32 mouse cellular contexts compared by ENCODE assay signal in the genomic region with DNA sequence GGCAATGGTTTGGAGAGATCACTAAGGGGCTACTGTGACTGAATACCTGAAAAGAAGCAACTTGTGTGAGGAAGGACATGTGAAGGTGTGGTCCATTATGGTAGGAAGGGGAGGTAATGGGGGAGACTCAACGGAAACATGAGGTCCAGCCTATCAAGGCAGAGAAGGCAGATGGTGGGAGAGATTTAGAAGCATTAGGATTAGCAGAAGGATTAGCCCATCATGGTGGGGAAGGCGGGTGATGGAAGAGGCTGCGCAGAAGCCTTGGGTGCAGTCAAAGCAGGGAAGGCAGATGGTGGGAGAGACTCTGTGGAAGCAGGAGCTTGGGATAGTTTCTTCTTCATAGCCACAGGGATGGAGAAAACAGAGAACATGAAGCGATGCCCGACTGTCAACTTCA.
"Had no signal": no experiment of that assay in that cellular context is flagged by ENCODE, and none has a peak within 500 bp of the region (broad histone marks: within the 10 kb centered on the region; RNA-seq: fewer than 3 reads in every experiment).

No protein-coding gene starts in this region.

- H3K4me2 ChIP-seq: limb, embryonic 12.5 days; limb, embryonic 13.5 days; limb, embryonic 15.5 days; liver, embryonic 11.5 days; liver, embryonic 12.5 days; liver, embryonic 13.5 days; liver, embryonic 15.5 days; lung, embryonic 14.5 days; lung, embryonic 15.5 days; midbrain, embryonic 11.5 days; midbrain, embryonic 12.5 days; midbrain, embryonic 13.5 days; midbrain, embryonic 15.5 days had no signal

- DNase-seq: left cerebral cortex, postnatal 4 days; liver; liver, embryonic 13.5 days; liver, postnatal 0 days; lung, adult 18-20 months; lung, adult 2 months; lung, embryonic 14.5 days; lung, postnatal 10 days; lung, postnatal 14 days; lung, postnatal 36 days; lung, postnatal 4 days; midbrain, embryonic 14.5 days had no signal

- ATAC-seq: liver, embryonic 12.5 days; liver, postnatal 0 days; lung, postnatal 0 days; midbrain, embryonic 13.5 days; midbrain, embryonic 15.5 days; midbrain, embryonic 16.5 days had no signal

- H3K27me3 ChIP-seq: limb, embryonic 15.5 days; lung, embryonic 15.5 days had no signal

- H3K4me1 ChIP-seq: limb, embryonic 10.5 days; liver, embryonic 13.5 days; megakaryocyte, embryonic 14.5 days; midbrain, embryonic 10.5 days; midbrain, embryonic 12.5 days had no signal

- H3K36me3 ChIP-seq: limb, embryonic 10.5 days; limb, embryonic 12.5 days; limb, embryonic 13.5 days; limb, embryonic 15.5 days; liver, embryonic 12.5 days; liver, embryonic 13.5 days; liver, embryonic 15.5 days; lung, embryonic 15.5 days; midbrain, embryonic 10.5 days; midbrain, embryonic 12.5 days; midbrain, embryonic 13.5 days; midbrain, embryonic 15.5 days had no signal

- H3K9ac ChIP-seq: limb, embryonic 12.5 days; limb, embryonic 13.5 days; limb, embryonic 15.5 days; liver, embryonic 12.5 days; liver, embryonic 13.5 days; liver, embryonic 14.5 days; liver, embryonic 15.5 days; liver, postnatal 0 days; lung, embryonic 14.5 days; lung, embryonic 15.5 days; midbrain, embryonic 12.5 days; midbrain, embryonic 13.5 days; midbrain, embryonic 15.5 days had no signal

- H3K4me3 ChIP-seq: left cerebral cortex, adult 2 months; limb, embryonic 10.5 days; limb, embryonic 12.5 days; limb, embryonic 13.5 days; limb, embryonic 15.5 days; liver, embryonic 12.5 days; liver, embryonic 13.5 days; liver, embryonic 15.5 days; lung, embryonic 15.5 days; megakaryocyte, embryonic 14.5 days; midbrain, embryonic 10.5 days; midbrain, embryonic 12.5 days; midbrain, embryonic 13.5 days; midbrain, embryonic 15.5 days; myocyte had no signal

- H3K27ac ChIP-seq: left cerebral cortex, adult 2 months; limb, embryonic 10.5 days; limb, embryonic 12.5 days; limb, embryonic 13.5 days; limb, embryonic 15.5 days; liver, embryonic 12.5 days; liver, embryonic 13.5 days; liver, embryonic 14.5 days; liver, embryonic 15.5 days; lung, embryonic 15.5 days; macrophage; midbrain, embryonic 10.5 days; midbrain, embryonic 12.5 days; midbrain, embryonic 13.5 days; midbrain, embryonic 15.5 days had no signal

- H3K9me3 ChIP-seq: limb, embryonic 10.5 days; limb, embryonic 12.5 days; limb, embryonic 13.5 days; limb, embryonic 15.5 days; liver, embryonic 12.5 days; liver, embryonic 13.5 days; liver, embryonic 15.5 days; lung, embryonic 15.5 days; megakaryocyte, embryonic 14.5 days; midbrain, embryonic 10.5 days; midbrain, embryonic 12.5 days; midbrain, embryonic 13.5 days; midbrain, embryonic 15.5 days had no signal
